Mouse (Mus musculus) left cerebral cortex, postnatal 4 days (tissue): Measurements from ENCODE around the gene Myl6b. TPM values are rescaled to one million over a fixed set of nuclear protein-coding genes. Genes with fewer than 3 reads are reported as not detected.
A peak's percentile ranks its signal among the peaks of the same experiment; 100 is the strongest.
"Not testable (repeated sequence)": the region's sequence is repeated elsewhere in the genome, so short reads cannot be mapped to it uniquely, and the experiment has no call there.

ENCODE experiments used
- DNase-seq: peaks from one replicate; pipeline ENCODE4 v3.0.0-alpha.2; 2022
- intact Hi-C: fragments of 180-260 bp; cut with DNase I; formaldehyde crosslinking; loops from one replicate; pipeline ENCODE4 v1.15.1; 2025
- total RNA-seq, 2 experiments: library from RNA; stranded (reverse); gene quantifications; 2 replicates each; pipeline ENCODE4 v1.2.3; 2021

Myl6b gene
- total RNA-seq, 2 experiments from 2014 or later: 61.7 to 65.2 TPM

- intact Hi-C loops: no loop called here
- DNase-seq: no peak
Measured at GRCm38 (mm10) chr10:128520591-128520990, 22.1 kb upstream of the Myl6b start.

- peak; percentile 59 for DNase-seq
- intact Hi-C loops: no loop called here
Measured at GRCm38 (mm10) chr10:128518833-128519232, 20.3 kb upstream of the Myl6b start.

GRCm38 (mm10) chr10:128516677-128517076, 18.2 kb upstream of the Myl6b start:
- DNase-seq: no peak
- intact Hi-C loops: no loop called here

- DNase-seq: no peak
- intact Hi-C loops: no loop called here
Measured at GRCm38 (mm10) chr10:128516029-128516428, 17.5 kb upstream of the Myl6b start.

GRCm38 (mm10) chr10:128515044-128515443, 16.6 kb upstream of the Myl6b start:
- intact Hi-C loops: no loop called here
- no peak for DNase-seq

GRCm38 (mm10) chr10:128511761-128512160, 13.3 kb upstream of the Myl6b start:
- no peak for DNase-seq
- intact Hi-C loops: no loop called here

GRCm38 (mm10) chr10:128511189-128511588, 12.7 kb upstream of the Myl6b start:
- DNase-seq: no peak
- intact Hi-C loops: no loop called here

GRCm38 (mm10) chr10:128510301-128510700, 11.8 kb upstream of the Myl6b start:
- no peak for DNase-seq
- intact Hi-C loops: no loop called here

- DNase-seq: no peak
- intact Hi-C loops: no loop called here
Measured at GRCm38 (mm10) chr10:128509831-128510230, 11.3 kb upstream of the Myl6b start.

- no peak for DNase-seq
- intact Hi-C loops: no loop called here
Measured at GRCm38 (mm10) chr10:128509203-128509602, 10.7 kb upstream of the Myl6b start.

GRCm38 (mm10) chr10:128508260-128508659, 9.8 kb upstream of the Myl6b start:
- intact Hi-C loops: no loop called here
- no peak for DNase-seq

- intact Hi-C loops: no loop called here
Measured at GRCm38 (mm10) chr10:128505974-128506373, 7.5 kb upstream of the Myl6b start.

GRCm38 (mm10) chr10:128505371-128505667, 6.8 kb upstream of the Myl6b start:
- DNase-seq, intact Hi-C loops: not testable (repeated sequence)

More at GRCm38 (mm10) chr10:128505974-128506373, 7.5 kb upstream of the Myl6b start:
- DNase-seq: no peak

GRCm38 (mm10) chr10:128504641-128505370, 6.3 kb upstream of the Myl6b start:
- no peak for DNase-seq
- intact Hi-C loops: no loop called here

- DNase-seq: no peak
- intact Hi-C loops: no loop called here
Measured at GRCm38 (mm10) chr10:128504012-128504411, 5.5 kb upstream of the Myl6b start.

GRCm38 (mm10) chr10:128503532-128503931, 5.0 kb upstream of the Myl6b start:
- intact Hi-C loops: no loop called here
- DNase-seq: no peak

GRCm38 (mm10) chr10:128502341-128502740, 3.9 kb upstream of the Myl6b start:
- no peak for DNase-seq
- intact Hi-C loops: no loop called here

- intact Hi-C loops: no loop called here
- DNase-seq: peak; percentile 46
Measured at GRCm38 (mm10) chr10:128499116-128499671, 709 bp upstream of the Myl6b start.

GRCm38 (mm10) chr10:128497134-128497737, 1.2 kb downstream of the Myl6b start:
- intact Hi-C loops: no loop called here
- DNase-seq: no peak

GRCm38 (mm10) chr10:128496509-128497077, 1.9 kb downstream of the Myl6b start:
- DNase-seq: no peak

GRCm38 (mm10) chr10:128495903-128496302, 2.6 kb downstream of the Myl6b start:
- intact Hi-C loops: no loop called here
- no peak for DNase-seq

More at GRCm38 (mm10) chr10:128496509-128497077, 1.9 kb downstream of the Myl6b start:
- intact Hi-C loops: no loop called here

GRCm38 (mm10) chr10:128495270-128495669, 3.2 kb downstream of the Myl6b start:
- intact Hi-C loops: no loop called here
- DNase-seq: no peak
